Mouse (Mus musculus) limb, embryonic 13.5 days (tissue): ENCODE data around the gene Rtl10. TPM values are rescaled to one million over a fixed set of nuclear protein-coding genes. Genes with fewer than 3 reads are reported as not detected.

ENCODE experiments used
- ATAC-seq: fragments of 200-750 bp; cut with Nextera tagmentation; 2 replicates; pipeline ENCODE4 v1.8.0; 2017; ENCODE audit warnings: low read depth, moderate number of reproducible peaks, moderate TSS enrichment; ENCODE audit not compliant: low FRiP score
- H3K27ac ChIP-seq: fragments of 300-500 bp; sonication (generic); 2 replicates; pipeline ENCODE4 v1.5.1; 2015; ENCODE audit warnings: inconsistent platforms, mild to moderate bottlenecking, moderate library complexity
- H3K27me3 ChIP-seq: fragments of 300-500 bp; sonication (generic); 2 replicates; pipeline ENCODE4 v1.6.1; 2015; ENCODE audit warnings: mild to moderate bottlenecking, inconsistent platforms
- H3K36me3 ChIP-seq: fragments of 300-500 bp; sonication (generic); 2 replicates; pipeline ENCODE4 v1.6.1; 2015; ENCODE audit warnings: inconsistent platforms, mild to moderate bottlenecking, moderate library complexity
- H3K4me1 ChIP-seq: fragments of 300-500 bp; sonication (generic); 2 replicates; pipeline ENCODE4 v1.6.1; 2015; ENCODE audit warnings: inconsistent platforms
- H3K4me2 ChIP-seq: fragments of 300-500 bp; sonication (generic); replicated peaks from 2 replicates; pipeline ENCODE4 v1.6.1; 2015; ENCODE audit warnings: inconsistent platforms, mild to moderate bottlenecking, moderate library complexity
- H3K4me3 ChIP-seq: fragments of 300-500 bp; sonication (generic); 2 replicates; pipeline ENCODE4 v1.5.1; 2015; ENCODE audit warnings: moderate library complexity, mild to moderate bottlenecking, inconsistent platforms
- H3K9ac ChIP-seq: fragments of 300-500 bp; sonication (generic); 2 replicates; pipeline ENCODE4 v1.6.1; 2015; ENCODE audit warnings: mild to moderate bottlenecking, inconsistent platforms
- H3K9me3 ChIP-seq: fragments of 300-500 bp; sonication (generic); 2 replicates; pipeline ENCODE4 v1.6.1; 2016; ENCODE audit warnings: inconsistent platforms
- WGBS: fragments of 180-500 bp; shearing (Covaris S2); methylation state at CpG from one replicate; pipeline ENCODE4 v1.1.7; 2015; 5-methylcytosine and 5-hydroxymethylcytosine counted together
- polyA plus RNA-seq: library from polyadenylated mRNA; unstranded; fragments of >200 nt; fragmentation: Nextera tagmentation; extraction: Ambion mirVana; gene quantifications from 2 replicates; pipeline ENCODE4 v1.2.1, GENCODE M21; 2015

Rtl10 gene
- polyA plus RNA-seq: 5.5 and 5.9 TPM in 2 replicates

DNA sequence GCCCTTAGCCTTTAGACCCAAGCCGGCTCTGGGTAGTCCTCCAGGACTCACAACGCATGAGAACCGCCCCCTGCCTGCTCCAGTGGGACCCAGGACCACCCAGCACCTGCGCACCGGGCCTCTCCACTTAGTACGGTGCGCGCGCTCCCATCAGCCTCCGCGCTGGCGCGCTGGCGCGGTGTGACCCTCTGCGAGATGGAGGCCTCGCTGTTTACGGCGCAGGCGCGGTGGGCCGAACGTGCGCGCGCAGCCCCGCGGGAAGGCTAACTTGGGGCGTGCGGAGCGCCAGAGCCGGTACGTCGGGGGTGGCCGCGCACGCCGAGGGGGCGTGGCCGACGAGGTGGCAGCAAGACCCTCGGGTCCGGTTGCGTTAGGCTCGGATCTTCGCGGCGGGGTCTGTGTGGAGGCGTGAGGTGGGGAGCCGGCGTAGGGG is at the start of gene Rtl10, which contains the start of gene Gnb1l:
Gene Rtl10 (plus strand): TSS at position 344 of the 433 bp plus-strand sequence.
Gene Gnb1l (plus strand): TSS at position 156 of the 433 bp plus-strand sequence.
- ATAC-seq: peak; percentile 96
- peaks cover 24% of the 10 kb centered on the region for H3K36me3 ChIP-seq
- under 1% methylated on average over 47 of the region's 51 CpGs for WGBS
- peak within 1 kb of the TSS; percentile 84 for H3K9ac ChIP-seq
- no peaks in the 10 kb centered on the region for H3K27me3 ChIP-seq
- peaks cover 25% of the 10 kb centered on the region for H3K4me1 ChIP-seq
- peak within 1 kb of the TSS; percentile 89 for H3K4me2 ChIP-seq
- H3K4me3 ChIP-seq: peak within 1 kb of the TSS; percentile 78
- H3K9me3 ChIP-seq: no peaks in the 10 kb centered on the region
- H3K27ac ChIP-seq: peak within 1 kb of the TSS; percentile 87

DNA sequence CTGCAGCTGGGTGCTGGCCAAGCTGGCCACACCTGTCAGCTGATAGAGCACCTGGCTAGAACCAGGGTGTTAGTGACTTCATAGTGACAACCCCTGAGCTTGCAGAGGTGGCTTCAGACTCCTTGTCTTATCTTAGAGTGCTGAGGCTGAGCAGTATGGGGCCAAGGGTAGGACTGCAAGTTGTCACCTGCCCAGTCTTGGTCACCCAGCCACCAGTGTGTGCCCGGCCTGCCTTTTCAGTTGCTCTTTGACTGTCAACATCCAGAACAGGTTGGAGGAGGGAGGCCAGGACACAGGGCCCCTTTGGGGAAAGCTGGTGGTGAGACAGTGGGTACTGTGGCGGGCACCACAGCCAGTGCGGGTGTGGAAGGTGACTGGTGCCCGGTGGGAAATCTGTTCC is 49.7 kb upstream of the Rtl10 start:
- Histone ChIP-seq H3K4me1 (peaks cover 42% of the 10 kb centered on the region), H3K4me3 (no peak overlapping the region), H3K9me3 (no peaks in the 10 kb centered on the region), H3K9ac (no peak overlapping the region), H3K4me2 (no peak overlapping the region), H3K27me3 (no peaks in the 10 kb centered on the region), H3K36me3 (peaks cover 9% of the 10 kb centered on the region), H3K27ac (no peak overlapping the region)
- no peak for ATAC-seq
- 93% methylated on average over 4 of the region's 4 CpGs for WGBS

DNA sequence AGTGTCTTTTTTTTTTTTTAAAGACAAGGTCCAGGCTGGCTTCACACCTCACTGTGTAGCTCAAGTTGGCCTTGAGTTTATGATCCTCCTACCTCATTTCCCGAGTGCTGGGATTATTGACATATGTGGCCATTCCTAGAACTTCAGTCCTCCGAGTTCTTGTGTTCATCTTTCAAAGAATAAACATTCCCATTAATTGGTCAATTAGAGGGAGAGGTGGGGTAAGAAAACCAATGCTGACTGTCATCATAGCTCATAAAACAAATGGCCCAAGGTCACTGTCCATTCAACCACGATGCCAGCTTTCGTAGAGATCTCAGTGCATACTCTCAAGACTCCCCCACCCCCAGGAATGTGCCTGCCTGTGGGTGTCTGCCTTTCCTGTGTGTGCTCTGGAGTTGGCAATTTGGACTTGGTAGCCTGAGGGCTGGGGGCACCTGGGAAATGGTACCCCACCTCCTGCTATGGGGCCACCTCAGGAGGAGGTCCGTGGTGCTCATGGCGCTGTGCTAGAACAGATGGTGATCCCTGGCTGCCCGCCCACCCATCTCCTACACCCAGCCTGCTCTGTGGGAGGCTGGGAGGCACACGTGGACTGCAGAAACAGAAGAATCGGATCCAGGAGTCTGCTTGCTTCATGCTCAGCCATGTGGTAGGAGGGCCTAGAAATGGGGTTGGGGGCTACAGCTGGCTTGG is 47.1 kb upstream of the Rtl10 start:
- no peak overlapping the region for H3K4me3 ChIP-seq
- H3K9me3 ChIP-seq: no peaks in the 10 kb centered on the region
- H3K4me1 ChIP-seq: peaks cover 42% of the 10 kb centered on the region
- peak; percentile 26; the same call in 1 of the 2 replicates for ATAC-seq
- WGBS: 40% methylated on average over 9 of the region's 9 CpGs
- H3K4me2 ChIP-seq: no peak overlapping the region
- H3K27me3 ChIP-seq: no peaks in the 10 kb centered on the region
- H3K27ac ChIP-seq: no peak overlapping the region
- peaks cover 8% of the 10 kb centered on the region for H3K36me3 ChIP-seq
- no peak overlapping the region for H3K9ac ChIP-seq

DNA sequence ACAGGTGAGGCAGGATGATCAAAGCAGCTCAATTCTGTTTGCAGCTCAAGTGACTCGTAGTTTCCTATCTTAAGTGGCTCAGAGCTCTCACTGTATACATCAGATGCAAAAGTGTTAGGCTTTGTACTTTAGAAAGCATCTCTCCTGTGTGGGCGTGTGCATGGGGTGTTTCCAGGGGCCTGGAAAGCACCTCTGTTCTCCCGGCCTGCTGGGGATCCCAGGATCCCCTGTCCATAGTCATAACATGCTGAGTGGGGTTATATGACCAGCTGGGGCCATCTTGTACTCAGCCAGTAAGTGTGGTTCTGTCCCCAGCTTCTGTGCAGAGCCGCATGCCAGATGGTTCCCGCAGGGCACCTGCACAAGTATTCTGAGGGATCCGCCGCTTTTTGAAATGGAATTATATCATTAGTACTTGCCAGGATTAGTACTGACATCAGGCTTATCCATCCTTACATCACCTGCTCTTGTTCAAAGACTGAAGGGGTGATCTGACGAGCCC is 46.3 kb upstream of the Rtl10 start:
- Histone ChIP-seq H3K9me3 (no peaks in the 10 kb centered on the region), H3K36me3 (peaks cover 13% of the 10 kb centered on the region), H3K9ac (no peak overlapping the region; the same call in 1 of the 2 replicates), H3K4me3 (no peak overlapping the region), H3K4me2 (no peak overlapping the region), H3K27ac (no peak overlapping the region), H3K27me3 (no peaks in the 10 kb centered on the region; the same call in 1 of the 2 replicates), H3K4me1 (peaks cover 35% of the 10 kb centered on the region)
- WGBS: 81% methylated on average over 8 of the region's 8 CpGs
- ATAC-seq: no peak

DNA sequence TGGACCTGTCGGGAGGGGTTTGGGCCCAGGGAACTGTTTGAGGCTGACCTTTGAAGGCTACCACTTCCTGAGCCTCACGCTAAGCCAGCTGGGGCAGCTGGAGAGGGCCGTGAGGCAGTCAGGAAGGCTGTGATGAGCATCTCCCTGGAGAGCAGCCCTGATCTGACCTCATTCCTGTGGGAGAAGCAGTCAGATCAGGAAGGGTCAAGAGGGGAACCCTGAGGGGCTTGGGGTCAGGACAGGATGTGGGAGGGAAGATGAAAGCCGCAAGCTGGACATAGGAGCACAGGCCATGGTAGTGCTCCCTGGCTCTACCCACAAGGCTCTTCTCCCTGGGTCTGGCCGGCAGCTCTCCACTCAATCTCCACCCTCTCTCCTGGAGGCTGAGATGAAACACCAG is 44.9 kb upstream of the Rtl10 start:
- no peak for ATAC-seq
- Histone ChIP-seq H3K4me3 (no peak overlapping the region), H3K36me3 (peaks cover 20% of the 10 kb centered on the region), H3K9ac (0 out of 2 replicates have a peak overlapping the region, but pooled peaks have one; percentile 13), H3K4me2 (no peak overlapping the region), H3K9me3 (no peaks in the 10 kb centered on the region), H3K27ac (no peak overlapping the region), H3K27me3 (no peaks in the 10 kb centered on the region; the same call in 1 of the 2 replicates), H3K4me1 (peaks cover 24% of the 10 kb centered on the region)
- 28% methylated on average over 5 of the region's 5 CpGs for WGBS

DNA sequence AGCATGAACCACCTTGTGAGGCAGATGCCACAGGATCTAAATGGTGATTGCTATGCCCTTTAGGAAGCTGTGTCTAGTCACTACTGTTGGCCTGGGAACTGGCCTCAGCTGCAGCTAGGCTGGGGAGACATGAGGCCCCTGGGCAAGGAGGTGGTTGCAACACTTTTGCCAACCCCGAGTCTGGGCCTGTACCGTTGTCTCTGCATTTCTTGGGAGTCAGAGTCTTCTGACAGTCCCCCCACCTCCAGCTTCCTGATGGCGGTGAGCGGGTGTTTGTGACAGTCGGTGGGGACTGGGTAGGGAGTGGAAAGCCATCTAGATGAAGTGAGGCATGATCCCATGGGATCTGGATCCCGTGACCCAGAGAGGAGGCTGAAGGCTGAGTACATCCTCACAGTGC is 43.3 kb upstream of the Rtl10 start:
- Histone ChIP-seq H3K36me3 (peaks cover 15% of the 10 kb centered on the region), H3K4me2 (no peak overlapping the region), H3K4me3 (no peak overlapping the region), H3K27me3 (no peaks in the 10 kb centered on the region; the same call in 1 of the 2 replicates), H3K27ac (no peak overlapping the region), H3K4me1 (peaks cover 36% of the 10 kb centered on the region), H3K9me3 (no peaks in the 10 kb centered on the region), H3K9ac (no peak overlapping the region)
- 82% methylated on average over 6 of the region's 6 CpGs for WGBS
- no peak for ATAC-seq

DNA sequence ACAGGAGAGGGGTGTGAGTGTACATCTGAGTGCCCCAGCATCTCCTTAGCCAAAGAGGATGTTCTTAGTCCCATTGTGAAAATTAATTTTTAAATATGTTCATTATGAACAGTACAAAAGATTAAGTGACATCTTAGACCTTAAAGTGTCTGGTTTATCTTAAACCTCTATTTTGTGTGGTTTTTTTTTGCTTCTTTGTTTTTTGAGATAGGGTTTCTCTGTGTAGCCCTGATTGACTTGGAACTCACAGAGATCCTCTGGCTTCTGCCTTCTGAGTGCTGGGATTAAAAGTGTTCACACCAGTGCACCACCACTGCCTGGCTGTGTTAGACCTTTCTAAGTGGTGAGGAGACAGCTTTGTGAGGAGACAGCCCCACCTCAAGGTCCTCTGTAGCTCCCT is 40.0 kb upstream of the Rtl10 start:
- Histone ChIP-seq H3K27ac (no peak overlapping the region), H3K27me3 (peaks cover 4% of the 10 kb centered on the region; the same call in 1 of the 2 replicates), H3K4me3 (no peak overlapping the region), H3K9me3 (no peaks in the 10 kb centered on the region), H3K9ac (no peak overlapping the region), H3K4me1 (peaks cover 24% of the 10 kb centered on the region), H3K36me3 (peaks cover 15% of the 10 kb centered on the region), H3K4me2 (no peak overlapping the region)
- ATAC-seq: no peak

DNA sequence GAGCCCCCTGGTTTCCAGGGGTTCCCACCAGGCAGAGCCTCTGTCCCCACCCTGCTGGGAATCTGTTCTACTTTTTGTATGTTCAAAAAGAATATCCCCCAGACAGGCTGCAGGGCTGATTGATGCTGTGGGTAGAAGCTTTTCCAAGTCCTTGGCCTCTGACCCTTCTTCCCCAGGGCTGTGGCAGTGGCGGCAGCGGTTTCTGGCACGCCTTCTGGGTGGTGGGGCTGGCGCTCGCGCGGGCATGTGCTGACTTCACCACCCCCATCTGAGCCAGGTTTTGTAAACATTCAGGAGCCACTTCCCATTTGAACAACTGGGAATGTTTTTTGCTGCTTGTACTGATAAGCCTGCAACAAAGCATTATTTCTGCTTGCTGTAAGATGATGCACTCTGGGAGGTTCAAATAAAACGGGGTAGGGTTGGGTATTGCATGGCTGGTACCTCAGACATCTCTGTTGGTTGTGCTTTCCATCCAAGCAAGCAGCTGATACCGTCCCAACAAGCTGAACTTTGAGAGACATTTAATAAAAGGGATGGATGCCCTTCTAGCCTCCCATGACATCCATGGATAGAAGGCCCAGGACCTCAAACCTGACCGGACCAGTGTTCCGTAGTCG is 39.3 kb upstream of the Rtl10 start:
- 14% methylated on average over 12 of the region's 12 CpGs for WGBS
- Histone ChIP-seq H3K27ac (peak overlapping the region; percentile 22; the same call in 1 of the 2 replicates), H3K36me3 (peaks cover 15% of the 10 kb centered on the region), H3K9me3 (no peaks in the 10 kb centered on the region), H3K4me3 (no peak overlapping the region), H3K4me2 (peak overlapping the region; percentile 38), H3K27me3 (peaks cover 4% of the 10 kb centered on the region; the same call in 1 of the 2 replicates), H3K4me1 (peaks cover 30% of the 10 kb centered on the region), H3K9ac (peak overlapping the region; percentile 58)
- no peak for ATAC-seq

DNA sequence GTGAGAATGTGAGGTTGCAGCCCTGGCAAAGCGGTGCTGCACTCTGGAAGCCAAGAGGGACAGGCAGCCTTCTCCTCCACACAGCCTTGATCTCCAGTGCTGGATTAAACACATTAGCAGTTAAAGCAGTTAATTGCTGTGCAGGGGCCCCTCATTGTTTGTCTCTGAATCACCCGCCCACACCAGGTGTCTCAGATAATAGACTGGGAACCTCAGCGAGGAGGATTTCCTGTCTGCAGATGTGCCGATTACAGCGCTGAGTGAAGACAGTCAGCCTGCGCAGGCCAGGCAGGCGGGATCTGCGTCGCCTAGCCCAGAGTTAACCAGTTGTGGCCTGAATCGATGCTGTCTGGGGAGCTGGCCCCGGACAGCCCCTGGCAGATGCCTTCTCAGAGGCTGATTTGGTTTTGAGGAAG is 38.7 kb upstream of the Rtl10 start:
- Histone ChIP-seq H3K4me2 (peak overlapping the region; percentile 38), H3K27ac (peak overlapping the region; percentile 22; the same call in 1 of the 2 replicates), H3K9me3 (no peaks in the 10 kb centered on the region), H3K9ac (peak overlapping the region; percentile 58), H3K4me3 (no peak overlapping the region; the same call in 1 of the 2 replicates), H3K27me3 (peaks cover 4% of the 10 kb centered on the region; the same call in 1 of the 2 replicates), H3K4me1 (peaks cover 34% of the 10 kb centered on the region), H3K36me3 (peaks cover 15% of the 10 kb centered on the region)
- ATAC-seq: peak; percentile 55; the same call in 1 of the 2 replicates
- 6% methylated on average over 11 of the region's 11 CpGs for WGBS

DNA sequence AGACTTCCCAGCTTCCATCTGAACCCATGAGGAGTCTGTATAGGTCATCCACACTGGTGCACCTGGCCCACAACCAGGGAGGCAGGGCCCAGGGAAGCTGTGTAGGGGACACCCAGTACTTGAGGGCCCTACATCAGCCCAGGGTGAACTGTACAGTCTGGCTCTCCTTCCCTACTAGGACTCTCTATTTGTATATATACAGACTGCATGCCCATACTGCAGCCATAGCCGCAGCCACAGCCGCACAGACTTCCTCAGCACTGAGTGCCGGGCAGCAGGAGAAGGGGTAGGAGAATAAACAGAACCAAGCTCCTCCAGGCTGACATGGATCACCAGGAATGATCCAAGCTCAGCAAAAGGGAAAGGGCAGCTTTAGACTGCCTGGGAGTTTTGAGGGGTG is 37.9 kb upstream of the Rtl10 start:
- Histone ChIP-seq H3K36me3 (peaks cover 15% of the 10 kb centered on the region), H3K4me2 (no peak overlapping the region), H3K4me1 (peaks cover 34% of the 10 kb centered on the region), H3K9ac (no peak overlapping the region), H3K27me3 (peaks cover 4% of the 10 kb centered on the region; the same call in 1 of the 2 replicates), H3K27ac (no peak overlapping the region), H3K9me3 (no peaks in the 10 kb centered on the region), H3K4me3 (no peak overlapping the region)
- ATAC-seq: no peak
- WGBS: 87% methylated on average over 3 of the region's 3 CpGs

DNA sequence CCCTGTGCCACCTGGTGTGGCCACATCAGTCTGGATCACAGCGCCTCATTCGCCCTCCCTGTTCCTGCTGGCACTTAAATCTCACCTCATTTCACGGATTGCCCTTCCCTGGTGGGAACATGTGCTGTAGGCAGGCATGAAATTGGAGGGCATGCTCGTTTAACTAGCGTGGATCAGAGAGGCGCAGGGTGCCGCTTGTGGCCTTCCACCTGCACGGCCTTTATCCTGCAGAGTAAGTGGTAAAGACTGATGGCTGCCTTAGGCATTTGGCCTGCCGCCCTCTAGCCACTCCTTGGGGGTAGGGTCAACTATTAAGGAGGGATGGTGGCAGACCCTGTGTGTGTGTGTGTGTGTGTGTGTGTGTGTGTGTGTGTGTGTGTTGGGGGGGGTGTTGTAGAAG is 36.7 kb upstream of the Rtl10 start:
- no peak overlapping the region for H3K4me3 ChIP-seq
- ATAC-seq: no peak
- no peaks in the 10 kb centered on the region for H3K9me3 ChIP-seq
- H3K4me2 ChIP-seq: no peak overlapping the region
- H3K9ac ChIP-seq: no peak overlapping the region
- H3K36me3 ChIP-seq: peaks cover 9% of the 10 kb centered on the region
- H3K4me1 ChIP-seq: peaks cover 34% of the 10 kb centered on the region
- H3K27me3 ChIP-seq: 0 out of 2 replicates have a peak, but pooled peaks cover 4% of the 10 kb centered on the region
- 48% methylated on average over 9 of the region's 9 CpGs for WGBS
- no peak overlapping the region for H3K27ac ChIP-seq

DNA sequence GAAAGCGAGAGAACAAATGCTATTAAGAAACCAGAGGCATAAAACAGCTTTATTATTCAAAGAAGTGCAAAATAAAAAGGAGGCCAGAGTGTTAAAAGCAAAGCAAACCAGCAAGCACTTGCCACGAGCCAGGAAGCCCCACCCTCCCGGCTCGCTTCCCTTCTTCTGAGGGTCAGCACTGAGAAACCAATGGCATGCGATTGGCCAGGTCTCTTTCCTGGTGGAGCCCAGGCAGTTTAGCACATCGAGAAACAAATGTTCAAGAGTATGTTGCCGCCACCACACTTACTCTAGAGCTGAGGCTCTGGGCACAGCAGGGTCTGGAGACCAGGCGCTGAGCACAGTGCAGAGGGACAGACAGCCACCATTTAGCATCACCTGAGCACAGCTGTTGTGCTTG is 36.1 kb upstream of the Rtl10 start:
- Histone ChIP-seq H3K9ac (no peak overlapping the region), H3K36me3 (peaks cover 6% of the 10 kb centered on the region; the same call in 1 of the 2 replicates), H3K27ac (no peak overlapping the region), H3K4me1 (peaks cover 34% of the 10 kb centered on the region), H3K9me3 (no peaks in the 10 kb centered on the region), H3K27me3 (0 out of 2 replicates have a peak, but pooled peaks cover 4% of the 10 kb centered on the region), H3K4me2 (no peak overlapping the region), H3K4me3 (no peak overlapping the region)
- ATAC-seq: no peak
- WGBS: 40% methylated on average over 8 of the region's 8 CpGs
